Mouse (Mus musculus) layer of hippocampus, postnatal 10 days (tissue): Measurements from ENCODE around the gene Crk. TPM values are rescaled to one million over a fixed set of nuclear protein-coding genes. Genes with fewer than 3 reads are reported as not detected.

ENCODE experiments used
- DNase-seq, 2 experiments: peaks; one replicate each; pipeline ENCODE4 v3.0.0; 2021; ENCODE audit warnings: low spot score in 2 of 2
- total RNA-seq, 2 experiments: library from RNA; stranded (reverse); gene quantifications; 2 replicates each; pipeline ENCODE4 v1.2.3; 2021

Crk gene
- total RNA-seq, 2 experiments from 2014 or later, result 127 to 129 TPM

DNA sequence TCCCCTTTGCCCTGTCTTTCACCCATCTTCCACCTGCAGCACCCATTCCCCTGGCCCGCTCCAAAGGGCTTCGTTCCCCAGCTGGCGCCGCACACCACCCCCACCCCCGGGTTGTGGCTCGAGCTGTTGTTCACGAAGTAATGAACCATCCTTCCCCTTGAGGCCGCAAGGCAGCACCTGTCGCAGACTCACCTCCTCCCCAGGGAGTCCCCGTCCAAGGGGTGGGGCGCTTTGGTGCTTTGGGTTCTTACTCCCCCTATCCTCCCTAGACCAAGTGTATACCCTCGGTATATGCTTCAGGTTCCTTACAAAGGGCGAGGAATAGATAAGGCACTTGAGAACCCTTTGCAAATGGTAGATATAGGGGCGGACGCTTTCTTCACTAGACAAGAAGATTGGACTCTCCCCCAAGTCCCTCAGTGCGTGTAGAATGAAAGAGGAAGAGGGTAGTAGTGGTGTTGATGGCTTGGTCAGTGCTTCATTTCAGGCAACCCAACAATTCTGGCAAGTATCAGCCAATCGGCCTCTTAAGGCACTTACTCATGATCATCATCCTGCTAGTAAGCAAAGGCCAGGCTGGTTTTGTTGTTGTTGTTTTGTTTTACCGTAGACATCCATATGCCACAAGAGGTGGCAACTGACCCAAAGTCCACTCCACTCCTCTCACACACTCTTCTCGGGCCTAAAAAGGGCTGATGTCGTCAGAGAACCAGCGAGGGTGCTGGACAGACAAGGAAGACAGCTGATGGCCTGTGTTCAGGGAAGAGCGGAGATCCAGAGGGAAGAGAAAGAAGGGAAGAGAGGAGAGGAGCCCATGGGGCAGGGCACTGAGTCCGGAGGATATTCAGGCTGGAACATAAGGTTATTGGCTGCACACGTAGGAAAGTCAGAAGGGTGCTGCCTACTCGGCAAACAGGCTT, 24.3 kb upstream of the Crk start:
- no peak for DNase-seq

DNA sequence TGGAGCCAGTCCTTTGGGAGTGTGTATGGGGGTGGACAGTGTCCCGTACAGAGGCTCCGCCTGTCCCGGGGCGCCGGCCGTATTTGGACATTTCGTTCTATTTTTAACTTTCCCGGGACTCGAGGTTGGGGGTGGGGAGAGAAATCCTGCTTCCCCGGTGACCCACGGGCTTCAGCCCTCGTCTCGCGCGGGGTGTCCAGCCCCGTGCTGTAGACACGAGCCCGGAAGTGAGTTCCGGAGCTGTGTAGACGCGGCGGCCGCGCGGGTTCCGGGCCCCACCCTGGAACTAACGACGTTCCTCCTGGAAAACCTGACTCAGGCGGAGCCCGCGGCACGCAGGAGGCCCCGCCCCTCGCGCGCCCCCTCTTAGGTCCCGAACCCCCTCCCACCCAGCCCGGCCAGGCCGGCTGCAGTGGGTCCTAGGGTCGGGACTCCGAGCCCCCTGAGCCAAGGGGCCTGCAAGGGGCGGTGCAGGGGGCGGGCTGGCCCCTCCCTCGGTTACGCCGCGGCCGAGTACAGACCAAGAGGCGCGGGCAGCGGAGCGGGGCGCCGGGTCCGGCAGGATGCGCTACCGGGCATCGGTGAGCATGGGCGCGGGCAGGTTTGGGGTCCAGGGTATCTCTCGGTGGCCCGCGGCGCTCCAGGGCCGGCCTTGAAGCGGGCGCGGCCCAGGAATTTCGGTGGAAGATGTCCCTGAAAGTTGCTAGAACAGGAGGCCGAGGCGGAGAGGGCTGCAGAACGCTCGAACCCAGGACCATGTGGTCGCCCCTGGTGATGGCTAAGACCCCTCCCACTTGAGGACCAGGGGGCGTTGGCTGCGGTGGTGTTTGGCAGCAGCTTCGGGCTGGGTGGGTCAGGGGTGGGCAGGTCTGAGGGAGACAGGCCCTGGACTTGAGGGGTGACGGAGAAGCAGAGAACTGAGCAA, 23.2 kb upstream of the Crk start:
- DNase-seq, result peak; percentile 48 to 66

DNA sequence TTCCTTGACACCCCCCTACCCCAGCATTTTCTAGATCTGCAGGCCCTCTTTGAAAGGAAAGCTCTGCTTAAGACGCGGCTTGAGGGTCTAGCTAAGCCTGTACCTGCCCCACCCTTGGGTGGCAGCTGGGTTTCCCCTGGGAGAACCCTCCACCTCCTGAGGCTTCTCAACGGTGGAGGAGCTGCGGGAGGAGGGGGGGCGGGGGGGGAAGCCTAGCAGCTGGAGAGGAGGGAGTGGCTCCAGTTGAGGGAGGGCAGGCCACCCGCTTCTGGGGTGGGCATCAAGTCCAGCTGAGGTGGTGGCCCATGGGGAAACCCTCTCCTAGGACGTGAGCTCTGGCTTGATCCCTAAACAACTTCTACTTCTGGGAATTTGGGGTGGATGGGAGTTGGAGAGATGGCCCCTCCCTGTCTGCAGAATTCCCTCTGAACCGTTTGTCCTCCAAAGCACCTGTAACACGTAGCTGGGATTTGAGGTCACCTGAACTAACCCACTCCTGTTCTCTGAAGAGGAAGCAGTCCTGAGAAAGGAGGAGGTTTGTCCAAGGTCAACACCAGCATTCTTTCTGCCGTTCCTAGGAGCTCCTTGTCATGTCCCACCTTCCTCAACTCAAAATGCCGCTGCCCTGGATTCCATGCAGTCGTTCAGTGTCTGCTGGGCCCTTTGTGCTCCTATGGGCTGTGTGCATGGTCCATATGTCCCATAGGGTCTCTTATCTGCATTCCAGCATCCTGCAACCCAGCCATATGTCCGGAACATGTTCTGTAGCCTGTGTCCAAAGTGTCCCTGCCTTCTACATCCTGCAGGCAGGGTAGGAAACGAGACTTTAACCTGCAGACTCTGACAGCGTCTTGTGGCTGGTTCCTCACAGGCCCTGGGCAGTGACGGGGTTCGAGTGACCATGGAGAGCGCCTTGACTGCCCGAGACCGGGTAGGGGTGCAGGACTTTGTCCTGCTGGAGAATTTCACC, 22.2 kb upstream of the Crk start:
- no peak for DNase-seq

DNA sequence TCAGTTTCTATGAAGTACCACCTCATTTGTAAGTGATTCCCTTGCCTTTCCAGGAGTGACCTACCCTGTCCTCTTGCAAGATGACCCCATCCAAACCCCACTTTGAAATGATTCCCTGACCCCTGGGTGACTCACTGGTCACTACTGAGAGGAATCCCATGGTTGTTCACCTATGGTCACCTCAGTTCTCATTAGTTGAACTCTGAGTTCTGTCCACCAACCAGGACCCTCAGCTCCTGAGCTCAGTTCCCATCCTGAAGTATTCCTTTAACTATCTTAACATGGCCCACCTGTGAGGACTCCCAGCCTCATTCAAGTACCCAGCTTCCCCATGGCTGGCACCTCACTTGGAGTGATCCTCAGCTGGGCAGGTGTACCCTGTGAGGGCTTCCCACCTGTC, 21.2 kb upstream of the Crk start:
- no peak for DNase-seq

DNA sequence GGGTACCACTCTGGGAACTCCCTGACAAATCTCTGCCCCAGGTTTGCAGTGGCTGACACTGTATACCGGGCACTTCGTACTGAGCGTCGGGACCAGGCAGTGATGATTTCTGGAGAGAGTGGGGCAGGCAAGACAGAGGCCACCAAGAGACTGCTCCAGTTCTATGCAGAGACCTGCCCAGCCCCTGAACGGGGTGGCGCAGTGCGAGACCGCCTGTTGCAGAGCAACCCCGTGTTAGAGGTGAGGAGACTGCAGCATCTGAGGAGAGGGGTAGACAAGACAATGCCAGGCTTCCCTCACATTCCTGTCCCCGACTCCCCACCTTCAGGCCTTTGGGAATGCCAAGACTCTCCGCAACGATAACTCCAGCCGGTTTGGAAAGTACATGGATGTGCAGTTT, 20.7 kb upstream of the Crk start:
- no peak for DNase-seq

DNA sequence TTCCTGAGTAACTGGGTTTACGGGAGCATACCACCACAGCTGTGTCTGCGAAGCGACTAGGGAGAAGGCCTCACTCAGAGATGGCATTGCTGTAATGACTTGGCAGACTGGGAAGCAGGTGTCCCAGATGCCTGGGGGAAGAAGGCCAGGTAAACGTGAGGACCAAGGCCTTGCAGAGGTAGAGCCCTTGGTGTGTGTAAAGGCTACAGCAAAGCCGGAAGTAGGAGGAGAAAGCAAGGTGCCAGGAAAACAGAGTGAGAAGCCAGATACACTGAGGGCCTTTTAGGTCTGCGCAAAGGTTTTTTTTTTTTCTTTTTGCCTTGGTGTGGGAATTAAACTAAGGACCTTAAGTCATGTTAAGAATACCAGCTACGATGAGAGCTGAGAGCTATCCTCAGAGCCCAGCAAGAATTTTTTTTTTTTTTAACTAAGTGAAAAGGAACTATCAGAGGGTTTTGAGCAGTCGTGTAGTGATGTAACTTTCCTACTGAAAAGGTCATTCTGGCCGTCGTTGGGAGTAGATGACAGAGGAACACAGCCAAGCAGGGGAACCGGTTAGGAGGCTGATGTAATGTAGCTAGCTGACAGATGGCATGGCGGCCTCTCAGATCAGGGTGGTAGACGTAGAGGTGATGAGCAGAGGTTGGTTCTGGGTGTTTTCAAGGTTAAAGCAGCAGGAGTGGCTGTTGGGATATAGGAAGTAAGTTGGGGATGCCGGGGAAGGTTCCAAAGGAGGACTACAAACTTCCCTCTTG, 19.9 kb upstream of the Crk start:
- DNase-seq, result no peak

DNA sequence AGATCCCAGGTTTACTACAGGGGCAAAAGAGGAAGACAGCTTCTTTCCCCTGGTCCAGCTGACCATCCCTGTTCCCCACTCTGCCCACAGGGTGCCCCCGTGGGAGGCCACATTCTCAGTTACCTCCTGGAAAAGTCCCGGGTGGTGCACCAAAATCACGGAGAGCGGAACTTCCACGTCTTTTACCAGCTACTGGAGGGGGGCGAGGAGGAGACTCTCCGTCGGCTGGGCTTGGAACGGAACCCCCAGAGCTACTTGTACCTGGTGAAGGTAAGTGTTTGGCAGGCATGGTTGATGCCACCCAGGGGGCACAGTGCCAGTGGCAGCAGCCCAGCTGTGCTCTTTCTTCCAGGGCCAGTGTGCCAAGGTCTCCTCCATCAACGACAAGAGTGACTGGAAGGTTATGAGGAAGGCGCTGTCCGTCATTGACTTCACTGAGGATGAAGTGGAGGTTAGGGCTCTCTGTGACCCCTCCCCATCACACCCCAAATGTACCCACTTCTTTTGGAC, 18.9 kb upstream of the Crk start:
- no peak for DNase-seq

DNA sequence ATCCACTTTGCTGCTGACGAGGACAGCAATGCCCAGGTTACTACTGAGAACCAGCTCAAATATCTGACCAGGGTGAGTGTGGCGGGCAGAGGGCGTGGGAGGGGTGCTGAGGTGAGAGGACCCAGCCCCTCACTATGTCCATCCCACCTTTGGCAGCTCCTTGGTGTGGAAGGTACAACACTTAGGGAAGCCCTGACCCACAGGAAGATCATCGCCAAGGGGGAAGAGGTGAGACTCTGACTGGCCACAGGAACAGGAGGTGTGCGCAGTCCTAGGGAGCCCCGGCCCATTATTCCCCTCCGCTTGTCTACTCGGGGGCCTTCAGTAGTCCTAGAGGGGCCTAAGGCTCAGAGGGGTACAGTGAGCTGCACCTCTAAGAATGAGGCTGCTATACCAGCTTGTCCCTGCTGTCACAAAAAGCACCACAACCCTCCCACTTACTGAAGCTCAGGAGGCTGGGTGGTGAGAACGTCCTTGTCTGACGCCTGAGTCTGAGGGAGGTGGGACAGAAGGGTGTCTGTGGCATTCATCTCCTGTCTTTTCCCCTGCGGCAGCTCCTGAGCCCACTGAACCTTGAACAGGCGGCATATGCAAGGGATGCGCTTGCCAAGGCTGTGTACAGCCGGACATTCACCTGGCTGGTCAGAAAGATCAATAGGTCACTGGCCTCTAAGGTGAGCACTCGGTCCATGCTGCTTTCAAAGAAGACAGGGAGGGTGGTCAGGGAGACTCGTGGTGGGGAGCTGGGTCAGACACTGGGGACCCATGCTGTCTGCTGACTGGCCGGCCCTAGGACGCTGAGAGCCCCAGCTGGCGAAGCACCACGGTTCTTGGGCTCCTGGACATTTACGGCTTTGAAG, 17.9 kb upstream of the Crk start:
- no peak for DNase-seq

DNA sequence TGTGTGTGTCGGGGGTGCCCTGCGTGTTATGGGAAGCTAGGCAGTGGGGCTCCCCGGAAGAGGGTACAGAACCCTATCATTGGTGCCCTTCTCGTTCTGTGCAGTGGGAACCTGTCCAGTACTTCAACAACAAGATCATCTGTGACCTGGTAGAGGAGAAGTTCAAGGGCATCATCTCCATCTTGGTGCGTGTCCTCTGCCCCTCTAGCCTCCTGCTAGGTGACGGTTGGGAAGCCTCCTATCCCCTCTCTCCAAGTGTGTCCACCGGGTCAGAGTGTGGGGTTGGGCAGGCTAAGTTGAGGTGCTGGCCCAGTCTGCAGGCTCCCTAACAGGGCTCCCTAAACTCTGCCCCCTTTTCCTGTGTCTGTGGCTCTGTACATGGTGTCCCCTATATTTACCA, 16.9 kb upstream of the Crk start:
- no peak for DNase-seq

DNA sequence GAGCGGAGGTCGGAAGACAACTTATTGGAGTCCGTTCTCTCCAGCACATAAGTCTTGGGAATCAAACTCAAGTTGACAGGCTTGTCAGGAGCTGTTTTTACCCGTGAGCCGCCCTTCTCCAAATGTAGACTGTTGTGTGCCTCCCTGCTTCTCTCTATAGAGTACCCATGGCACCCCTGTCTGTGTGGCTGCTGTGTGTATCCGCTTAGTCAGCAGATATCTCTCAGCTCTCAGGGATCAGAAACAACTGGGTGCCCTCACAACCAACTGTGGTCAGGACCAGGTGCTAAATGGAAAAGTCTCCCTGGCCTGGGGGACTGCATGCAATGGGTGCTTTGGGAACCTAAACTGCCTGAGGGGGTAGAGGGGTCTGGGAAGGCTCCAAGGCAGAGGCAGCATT, 12.8 kb upstream of the Crk start:
- no peak for DNase-seq

DNA sequence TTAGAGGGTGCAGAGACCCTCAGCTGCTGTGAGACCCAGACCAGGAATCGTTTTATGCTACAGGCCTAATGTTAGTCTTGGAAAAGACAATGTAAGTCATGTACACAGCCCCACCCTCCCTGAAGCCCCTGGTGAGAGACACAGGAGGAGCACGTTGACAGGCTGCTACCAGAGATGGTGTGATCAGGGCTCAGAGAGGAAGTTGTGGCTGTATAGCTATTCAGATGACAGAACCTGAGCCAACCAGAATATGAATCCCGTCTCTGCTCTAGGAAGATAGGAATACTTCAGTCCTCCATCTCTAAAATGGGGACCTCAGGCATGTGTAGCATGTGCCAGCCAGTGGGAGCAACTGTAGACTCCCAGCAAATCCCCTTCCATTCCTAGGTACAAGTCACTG, 10.4 kb upstream of the Crk start:
- DNase-seq, result no peak

DNA sequence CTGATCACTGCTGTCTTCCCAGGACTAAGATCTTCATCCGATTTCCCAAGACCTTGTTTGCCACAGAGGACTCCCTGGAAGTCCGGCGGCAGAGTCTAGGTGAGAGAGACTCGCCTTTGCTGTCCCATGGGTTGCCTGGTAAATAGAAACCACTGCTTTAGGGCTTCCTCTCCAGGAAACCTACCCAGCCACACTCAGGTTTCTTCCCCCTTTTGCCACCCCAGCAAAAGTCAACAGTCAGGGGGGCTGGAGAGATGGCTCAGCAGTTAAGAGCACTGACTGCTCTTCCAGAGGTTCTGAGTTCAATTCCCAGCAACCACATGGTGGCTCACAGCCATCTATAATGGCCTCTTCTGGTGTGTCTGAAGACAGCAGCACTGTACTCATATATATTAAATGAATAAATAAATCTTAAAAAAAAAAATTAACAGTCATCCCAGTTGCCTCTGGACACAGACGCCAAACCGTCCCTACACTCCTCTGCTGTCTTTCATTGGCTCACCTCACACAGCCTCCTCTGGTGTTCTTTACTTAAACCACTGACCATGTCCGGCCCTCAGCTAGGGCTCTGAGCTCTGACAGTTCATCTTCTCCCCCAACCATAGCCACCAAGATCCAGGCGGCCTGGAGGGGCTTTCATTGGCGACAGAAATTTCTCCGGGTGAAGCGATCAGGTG, 9.7 kb upstream of the Crk start:
- no peak for DNase-seq

DNA sequence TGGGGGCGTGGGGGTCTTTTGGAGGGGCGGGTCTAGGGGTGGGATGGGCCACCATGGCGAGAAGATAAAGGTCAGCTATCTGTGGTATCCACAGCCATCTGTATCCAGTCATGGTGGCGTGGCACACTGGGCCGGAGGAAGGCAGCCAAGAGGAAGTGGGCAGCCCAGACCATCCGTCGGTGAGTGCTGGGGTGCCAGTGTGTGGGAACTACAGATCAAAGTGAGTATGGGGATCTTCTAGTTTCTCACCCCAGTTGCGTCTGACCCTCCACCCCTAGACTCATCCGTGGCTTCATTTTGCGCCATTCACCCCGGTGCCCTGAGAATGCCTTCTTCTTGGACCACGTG, 9.2 kb upstream of the Crk start:
- no peak for DNase-seq

DNA sequence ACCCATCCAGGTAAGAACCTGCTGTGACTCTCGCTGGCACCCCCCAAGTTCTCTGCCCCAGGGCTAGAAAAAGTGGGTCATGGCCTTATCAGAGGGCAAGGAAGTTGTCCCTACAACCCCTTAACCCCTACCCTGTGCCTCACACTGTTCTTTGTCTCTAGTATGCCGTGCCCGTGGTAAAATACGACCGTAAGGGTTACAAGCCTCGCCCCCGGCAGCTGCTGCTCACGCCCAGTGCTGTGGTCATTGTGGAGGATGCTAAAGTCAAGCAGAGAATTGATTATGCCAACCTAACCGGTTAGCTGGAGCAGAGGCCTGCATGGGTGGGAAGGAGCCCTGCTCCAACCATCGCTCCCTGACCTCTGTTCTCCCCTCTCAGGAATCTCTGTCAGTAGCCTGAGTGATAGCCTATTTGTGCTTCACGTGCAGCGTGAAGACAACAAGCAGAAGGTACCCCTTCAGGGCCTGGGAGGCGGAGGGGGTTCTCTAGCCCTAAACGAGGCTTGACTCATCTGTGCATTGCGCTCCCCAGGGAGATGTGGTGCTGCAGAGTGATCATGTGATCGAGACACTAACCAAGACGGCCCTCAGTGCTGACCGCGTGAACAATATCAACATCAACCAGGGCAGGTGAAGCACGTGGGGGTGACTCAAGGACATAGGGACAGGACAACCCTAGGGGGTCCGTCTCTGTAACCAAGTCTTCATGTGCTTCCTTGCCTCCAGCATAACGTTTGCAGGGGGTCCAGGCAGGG, 7.5 kb upstream of the Crk start:
- DNase-seq, result no peak

DNA sequence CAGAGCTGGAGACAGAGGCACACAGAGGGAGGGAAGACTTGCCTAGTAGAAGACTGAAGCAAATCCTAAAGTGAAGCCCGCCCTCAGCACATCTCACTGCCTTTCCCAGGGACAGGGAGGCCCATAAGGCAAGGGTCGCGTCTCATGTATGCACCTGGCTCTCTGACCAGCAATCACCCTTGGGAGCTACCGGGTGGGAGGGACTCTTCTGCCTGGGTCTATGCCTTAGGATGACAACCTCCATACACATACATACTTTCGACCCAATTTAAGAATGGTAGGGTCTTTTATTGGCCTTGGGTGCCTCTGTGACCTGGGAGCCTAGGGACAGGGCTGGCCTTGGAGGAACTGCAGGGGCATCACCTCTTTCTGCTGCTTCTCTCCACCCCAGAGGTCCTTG, 5.6 kb upstream of the Crk start:
- DNase-seq, result no peak

DNA sequence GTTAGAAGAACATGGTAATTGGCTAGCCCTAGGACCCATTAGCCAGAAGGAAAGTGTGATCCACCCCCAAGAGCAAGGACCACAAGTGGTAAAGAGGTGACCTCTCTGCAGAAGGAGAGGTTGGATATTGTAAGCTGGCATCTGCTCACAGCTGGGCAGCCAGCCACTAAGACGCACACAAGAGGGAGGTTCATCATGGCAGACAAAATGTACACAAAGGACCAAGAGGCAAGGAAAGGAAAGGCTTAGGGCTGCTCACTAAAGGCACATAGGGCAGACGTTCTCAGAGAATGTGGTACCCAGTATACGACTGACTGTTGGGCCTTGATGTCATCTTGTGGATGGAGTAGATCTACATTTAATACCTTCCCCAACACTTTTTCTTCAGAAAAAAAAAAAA, 4.2 kb upstream of the Crk start:
- DNase-seq, result no peak

DNA sequence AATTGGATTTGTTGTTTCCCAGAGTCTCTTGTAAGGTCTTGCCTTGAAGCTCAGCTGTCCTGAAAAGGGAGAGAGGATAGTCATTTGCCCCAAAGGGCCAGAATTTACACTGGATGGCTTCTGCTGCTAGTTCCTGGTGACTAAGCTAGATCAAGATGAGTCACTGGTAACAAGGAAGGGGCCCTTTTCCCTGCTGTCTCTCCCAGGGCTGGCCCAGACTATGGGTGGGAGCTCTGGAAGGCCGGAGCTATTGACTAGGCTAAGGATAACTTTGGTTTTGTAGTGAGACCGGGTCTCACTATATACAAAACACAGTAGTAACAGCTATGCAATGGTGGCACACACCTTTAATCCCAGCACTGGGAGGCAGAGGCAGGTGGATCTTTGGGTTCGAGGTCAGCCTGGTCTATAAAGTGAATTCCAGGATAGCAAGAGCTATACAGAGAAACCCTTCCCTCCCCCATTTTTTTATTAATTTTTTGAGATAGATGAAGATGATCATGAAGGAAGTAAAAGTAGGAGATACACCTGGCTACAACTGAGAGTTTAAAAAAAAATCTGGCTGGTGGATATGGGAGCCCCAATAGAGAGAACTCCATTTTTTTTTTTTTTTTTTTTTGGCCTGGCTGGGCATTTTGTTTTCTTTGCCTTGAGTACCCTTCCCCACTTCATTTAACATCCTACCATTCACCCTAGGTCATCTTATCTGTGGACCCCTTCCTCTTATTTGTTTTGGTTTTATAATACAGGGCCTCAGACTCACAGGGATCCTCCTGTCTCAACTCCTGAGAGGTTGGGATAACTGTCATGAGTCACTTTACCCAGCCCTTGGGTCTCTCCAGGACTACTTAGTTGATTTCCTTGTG, 945 bp upstream of the Crk start:
- DNase-seq, result no peak
